Mouse (Mus musculus) heart, adult 2 months (tissue): ENCODE data around the gene Aunip.

Experiments used
- CTCF ChIP-seq: fragments of 200-600 bp; IDR thresholded peaks from 2 replicates; pipeline ENCODE4 v1.8.1; 2022; ENCODE audit warnings: antibody characterized with exemption, mild to moderate bottlenecking, moderate library complexity
- EP300 ChIP-seq: fragments of 200-500 bp; IDR thresholded peaks from 2 replicates; pipeline ENCODE4 v1.6.1; 2011; ENCODE audit warnings: low read depth, low read length, control low read depth; ENCODE audit not compliant: insufficient read depth
- POLR2A ChIP-seq: fragments of 200-500 bp; IDR thresholded peaks from 2 replicates; pipeline ENCODE4 v1.6.1; 2011; ENCODE audit warnings: mild to moderate bottlenecking, low read depth, low read length, control low read depth; ENCODE audit not compliant: insufficient read depth

DNA sequence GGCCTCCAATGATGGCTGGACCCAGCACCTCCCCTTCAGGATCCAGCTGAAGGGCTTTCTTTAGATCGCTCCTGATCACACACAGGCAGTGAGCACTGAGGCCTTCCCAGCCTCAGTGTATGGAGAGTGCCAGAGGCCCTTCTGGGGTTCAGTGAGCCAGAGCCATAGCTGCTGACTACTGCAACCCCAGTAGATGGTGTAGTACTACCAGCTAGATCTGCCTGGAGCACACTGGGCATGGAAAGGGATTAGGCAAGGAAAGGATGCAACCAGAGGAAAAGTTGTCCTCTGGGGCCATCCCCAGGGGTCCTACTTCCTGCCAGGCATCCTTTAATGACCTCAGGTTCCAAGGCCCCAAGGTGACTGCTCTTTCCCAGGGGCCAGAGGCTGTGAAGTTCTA lies 42.8 kb downstream of the Aunip start:
- TF ChIP-seq EP300 (no peak), CTCF (peak; percentile 51), POLR2A (no peak)
